Comparison of ENCODE assay signal across 16 mouse cellular contexts in the genomic region with DNA sequence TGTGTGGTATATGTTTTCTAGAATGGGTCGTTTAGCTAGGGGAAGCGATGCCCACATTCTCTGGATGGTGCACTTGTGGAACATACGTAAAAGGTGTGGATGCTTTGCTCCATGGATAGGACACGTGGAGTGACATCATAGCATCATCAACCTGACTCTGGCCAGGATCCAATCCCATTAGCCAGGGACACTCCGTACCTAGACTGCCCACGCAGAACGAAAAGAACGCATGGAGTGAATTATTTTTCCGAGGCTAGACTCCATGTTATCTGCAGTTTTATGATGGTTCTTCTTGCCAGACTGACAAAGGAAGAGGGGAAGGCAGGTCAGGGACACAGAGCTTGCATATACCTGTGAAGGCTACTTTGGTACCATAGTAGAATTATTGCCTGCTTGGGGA. TPM values are rescaled to one million over a fixed set of nuclear protein-coding genes. Genes with fewer than 3 reads are reported as not detected.
DNase-seq lines count a peak whose midpoint lies in the region; ATAC-seq and TF ChIP-seq lines count a peak whose summit lies in the region.
"Had no signal": no experiment of that assay in that cellular context is flagged by ENCODE, and none has a peak within 500 bp of the region (broad histone marks: within the 10 kb centered on the region; RNA-seq: fewer than 3 reads in every experiment).

No protein-coding gene starts in this region.

- no peaks in the 10 kb centered on the region for H3K36me3 ChIP-seq in heart, embryonic 16.5 days (ENCODE audit: control insufficient read depth, insufficient read depth)
- 0 out of 2 replicates have a peak, but pooled peaks cover 1% of the 10 kb centered on the region for H3K36me3 ChIP-seq in liver, adult 2 months (ENCODE audit: control insufficient read depth, insufficient read depth, low read length)
- no peaks in the 10 kb centered on the region for H3K36me3 ChIP-seq in liver, embryonic 12.5 days
- H3K36me3 ChIP-seq: hindbrain, embryonic 15.5 days; limb, embryonic 13.5 days; stomach, embryonic 15.5 days had no signal

- no peak for ATAC-seq in heart, embryonic 16.5 days (replicated peaks; ENCODE audit: extremely low read depth, insufficient read depth, low FRiP score)
- ATAC-seq in liver, embryonic 12.5 days = no peak

- WGBS in heart, embryonic 16.5 days = 76% methylated on average over 9 of the region's 9 CpGs
- 90% methylated on average over 9 of the region's 9 CpGs for WGBS in liver, adult 2 months
- WGBS in liver, embryonic 12.5 days (ENCODE audit: insufficient replicate concordance) = 71% methylated on average over 9 of the region's 9 CpGs

- TF ChIP-seq CTCF in liver, adult 2 months (IDR thresholded peaks at IDR 0.05; ENCODE audit: low read depth, low read length) = no peak

- H3K4me2 ChIP-seq in heart, embryonic 16.5 days (ENCODE audit: low read depth, low read length) = peak overlapping the region; percentile 6; the same call in 1 of the 2 replicates
- H3K4me2 ChIP-seq in liver, embryonic 12.5 days = no peak overlapping the region
- H3K4me2 ChIP-seq: hindbrain, embryonic 15.5 days; limb, embryonic 13.5 days; stomach, embryonic 15.5 days had no signal

- no peak overlapping the region for H3K4me3 ChIP-seq in heart, embryonic 16.5 days (ENCODE audit: low read length)
- H3K4me3 ChIP-seq in liver, adult 2 months (ENCODE audit: insufficient read depth, low read depth, low read length) = no peak overlapping the region
- H3K4me3 ChIP-seq in liver, embryonic 12.5 days = no peak overlapping the region
- H3K4me3 ChIP-seq: erythroblast, embryonic 14.5 days; hindbrain, embryonic 15.5 days; limb, embryonic 13.5 days; stomach, embryonic 15.5 days had no signal

- H3K9ac ChIP-seq in heart, embryonic 16.5 days (ENCODE audit: low read length) = no peak overlapping the region; the same call in 1 of the 2 replicates
- no peak overlapping the region for H3K9ac ChIP-seq in liver, adult 2 months (ENCODE audit: low read depth, low read length)
- no peak overlapping the region for H3K9ac ChIP-seq in liver, embryonic 12.5 days
- H3K9ac ChIP-seq: hindbrain, embryonic 15.5 days; limb, embryonic 13.5 days; stomach, embryonic 15.5 days had no signal

- no peak for TF ChIP-seq POLR2A in liver, adult 2 months (IDR thresholded peaks at IDR 0.05; ENCODE audit: extremely low read depth, insufficient read depth, low read length)

- H3K4me1 ChIP-seq in heart, embryonic 16.5 days (ENCODE audit: control insufficient read depth, insufficient read depth, low read length) = peaks cover 30% of the 10 kb centered on the region
- peaks cover 8% of the 10 kb centered on the region for H3K4me1 ChIP-seq in liver, adult 2 months (ENCODE audit: control insufficient read depth, insufficient read depth, low read length)
- H3K4me1 ChIP-seq in liver, embryonic 12.5 days = peaks cover 28% of the 10 kb centered on the region
- H3K4me1 ChIP-seq: hindbrain, embryonic 15.5 days had no signal

- H3K79me2 ChIP-seq in liver, adult 2 months (ENCODE audit: control insufficient read depth, insufficient read depth, low read length) = peaks cover 9% of the 10 kb centered on the region; the same call in 1 of the 2 replicates

- no peaks in the 10 kb centered on the region for H3K9me3 ChIP-seq in heart, embryonic 16.5 days (replicated peaks; ENCODE audit: control insufficient read depth, low read length)
- H3K9me3 ChIP-seq in liver, embryonic 12.5 days (replicated peaks) = no peaks in the 10 kb centered on the region
- H3K9me3 ChIP-seq: hindbrain, embryonic 15.5 days; limb, embryonic 13.5 days; stomach, embryonic 15.5 days had no signal

- peak overlapping the region; percentile 74 for H3K27ac ChIP-seq in heart, embryonic 16.5 days (ENCODE audit: low read length)
- H3K27ac ChIP-seq in liver, adult 2 months (replicated peaks; ENCODE audit: insufficient read depth, low read depth, low read length) = 0 out of 2 replicates have a peak overlapping the region, but pooled peaks have one; percentile 10
- H3K27ac ChIP-seq in liver, embryonic 12.5 days = no peak overlapping the region
- H3K27ac ChIP-seq: hindbrain, embryonic 15.5 days; limb, embryonic 13.5 days had no signal

- DNase-seq in heart, adult 11 months = no peak
- DNase-seq in liver, adult 2 months (ENCODE audit: extremely low read depth, low read depth, low spot score) = no peak
- DNase-seq in urinary bladder, postnatal 14 days (ENCODE audit: low spot score) = peak; percentile 35
- no peak for DNase-seq in urinary bladder, adult 2 months (ENCODE audit: low spot score)
- no peak for DNase-seq in spleen, postnatal 10 days (ENCODE audit: low spot score in 2 of 2)
- DNase-seq: adrenal gland, postnatal 25 days; cerebellum, adult 8-10 months; lung, adult 2 months; spleen, adult 18-20 months; thymus, postnatal 14 days had no signal

- no peaks in the 10 kb centered on the region for H3K27me3 ChIP-seq in heart, embryonic 16.5 days (ENCODE audit: control insufficient read depth, insufficient read depth, low read length)
- no peaks in the 10 kb centered on the region for H3K27me3 ChIP-seq in liver, adult 2 months (ENCODE audit: control insufficient read depth, insufficient read depth, low read length)
- H3K27me3 ChIP-seq in liver, embryonic 12.5 days (replicated peaks) = peaks cover 15% of the 10 kb centered on the region
- H3K27me3 ChIP-seq: hindbrain, embryonic 15.5 days; limb, embryonic 13.5 days; stomach, embryonic 15.5 days had no signal

RNA-seq across cellular contexts. Expression of gene Syne2, which starts 37.7 kb away (rescaled TPM):
- 38.4 and 42.0 TPM in 2 replicates for polyA plus RNA-seq in heart, embryonic 16.5 days (2015; fragmentation: Nextera tagmentation; extraction: Ambion mirVana)
- 31.3 and 43.0 TPM in 2 replicates for total RNA-seq in liver, adult 2 months (2014; rRNA removed)
- 8.1 and 12.0 TPM in 2 replicates for polyA plus RNA-seq in liver, adult 2 months (2012; rRNA removed)
- 11.2 and 11.3 TPM in 2 replicates for polyA plus RNA-seq in liver, embryonic 12.5 days (2016; fragmentation: Nextera tagmentation; extraction: Ambion mirVana)
- 56.9 and 59.7 TPM in 2 replicates for polyA plus RNA-seq in urinary bladder, adult 2 months (2012; rRNA removed)
- polyA plus RNA-seq: erythroblast, embryonic 14.5 days had no signal
